Mouse (Mus musculus) urinary bladder, postnatal 14 days (tissue): ENCODE measurements around the gene Cfap161.

ENCODE experiments used
- DNase-seq: peaks from one replicate; pipeline ENCODE4 v3.0.0; 2021; ENCODE audit warnings: low spot score

Cfap161 gene

GRCm38 (mm10) chr7:83739680-83740310, 54.9 kb downstream of the Cfap161 start:
- no peak for DNase-seq

GRCm38 (mm10) chr7:83738623-83739462, 55.8 kb downstream of the Cfap161 start:
- DNase-seq, result no peak

- no peak for DNase-seq
Measured at GRCm38 (mm10) chr7:83737914-83738490, 56.7 kb downstream of the Cfap161 start.

GRCm38 (mm10) chr7:83736341-83737115, 58.2 kb downstream of the Cfap161 start:
- no peak for DNase-seq

- DNase-seq, result no peak
Measured at GRCm38 (mm10) chr7:83735108-83735781, 59.4 kb downstream of the Cfap161 start.

GRCm38 (mm10) chr7:83734671-83735082, 60.0 kb downstream of the Cfap161 start:
- no peak for DNase-seq

GRCm38 (mm10) chr7:83734246-83734645, 60.4 kb downstream of the Cfap161 start:
- DNase-seq, result no peak

- DNase-seq, result no peak
Measured at GRCm38 (mm10) chr7:83732781-83733180, 61.9 kb downstream of the Cfap161 start.

- DNase-seq, result no peak
Measured at GRCm38 (mm10) chr7:83731961-83732666, 62.6 kb downstream of the Cfap161 start.

- no peak for DNase-seq
Measured at GRCm38 (mm10) chr7:83731297-83731696, 63.4 kb downstream of the Cfap161 start.

GRCm38 (mm10) chr7:83726936-83727632, 67.6 kb downstream of the Cfap161 start:
- no peak for DNase-seq

GRCm38 (mm10) chr7:83725801-83726200, 68.9 kb downstream of the Cfap161 start:
- DNase-seq, result no peak

GRCm38 (mm10) chr7:83724541-83724940, 70.1 kb downstream of the Cfap161 start:
- DNase-seq, result no peak
